Mouse (Mus musculus): ENCODE results near the gene Mus81. TPM values are rescaled to one million over a fixed set of nuclear protein-coding genes. Genes with fewer than 3 reads are reported as not detected.

The Mus81 gene
- 10 to 100 TPM; 34.2 to 40.9 TPM for total RNA-seq (2021)
- long read RNA-seq, transcript Mus81-202 (16 exons, 2,067 nt), result major isoform, 10 of 20 reads
- long read RNA-seq, partial matches to known transcripts, result 1 of 20 reads
- long read RNA-seq, other reads (novel, unspliced or antisense), result 9 of 20 reads

DNA sequence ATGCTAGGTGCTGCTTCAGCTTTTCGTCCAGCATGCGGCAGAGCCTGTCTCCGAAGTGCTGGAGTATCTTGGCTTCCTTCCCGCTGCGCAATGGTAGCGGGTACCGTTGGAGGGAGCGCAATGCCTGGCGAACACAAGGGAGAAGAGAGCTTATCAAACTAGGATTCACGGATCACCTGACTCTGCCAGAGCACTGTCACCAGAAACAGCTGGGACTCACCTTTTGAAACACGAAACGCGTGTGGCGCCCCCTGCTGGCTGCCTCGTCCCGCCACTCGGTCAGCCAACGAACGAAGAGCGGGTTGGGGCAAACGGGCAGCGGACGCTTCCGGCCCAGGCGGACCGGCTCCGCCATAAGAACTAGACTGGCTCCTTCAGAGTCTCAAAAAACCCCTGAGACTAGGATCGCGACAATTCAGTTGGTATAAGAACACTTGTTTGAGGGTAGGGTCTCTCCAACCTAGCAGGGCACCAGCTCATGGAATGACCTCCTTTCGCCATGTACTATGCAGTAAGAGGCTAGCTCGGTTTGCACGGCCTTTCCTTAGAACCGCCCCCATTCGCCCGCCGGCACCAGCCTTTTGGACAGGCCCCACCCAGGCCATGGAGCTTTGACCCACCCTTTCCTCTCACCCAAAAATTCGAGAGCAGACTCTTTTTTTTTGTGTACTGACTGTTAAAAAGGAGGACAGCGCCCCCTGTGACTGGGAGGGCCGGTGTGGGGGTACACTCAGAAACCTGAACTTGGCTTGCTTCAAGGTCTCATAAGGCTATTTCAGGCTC, at the start of gene Mus81:
Mus81 (minus strand) TSS at position 635 of the 783 bp plus-strand sequence.
- DNase-seq (ENCODE audit: low spot score in 2 of 2), result peak; percentile 94 to 97

DNA sequence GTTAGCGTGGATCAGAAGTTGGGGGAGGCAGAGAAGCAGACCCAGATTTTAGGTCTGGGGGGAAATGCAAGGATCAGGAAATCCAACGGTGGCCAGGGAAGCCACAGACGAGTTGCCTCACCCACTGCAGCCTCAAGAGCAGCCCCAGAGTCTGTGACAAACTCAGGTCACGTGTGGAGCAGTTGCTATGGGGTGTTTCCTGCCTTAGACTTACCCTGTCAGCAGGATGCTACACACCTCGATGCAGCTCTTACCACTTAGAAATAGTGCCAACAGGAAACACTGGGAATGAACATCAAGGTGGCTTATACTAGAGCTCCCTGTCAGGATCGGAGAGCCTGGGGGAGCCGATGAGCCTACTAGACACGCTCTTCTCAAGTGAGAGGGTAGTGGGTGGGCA, 44.3 kb upstream of the Mus81 start:
- no peak for DNase-seq (ENCODE audit: low spot score in 2 of 2)

DNA sequence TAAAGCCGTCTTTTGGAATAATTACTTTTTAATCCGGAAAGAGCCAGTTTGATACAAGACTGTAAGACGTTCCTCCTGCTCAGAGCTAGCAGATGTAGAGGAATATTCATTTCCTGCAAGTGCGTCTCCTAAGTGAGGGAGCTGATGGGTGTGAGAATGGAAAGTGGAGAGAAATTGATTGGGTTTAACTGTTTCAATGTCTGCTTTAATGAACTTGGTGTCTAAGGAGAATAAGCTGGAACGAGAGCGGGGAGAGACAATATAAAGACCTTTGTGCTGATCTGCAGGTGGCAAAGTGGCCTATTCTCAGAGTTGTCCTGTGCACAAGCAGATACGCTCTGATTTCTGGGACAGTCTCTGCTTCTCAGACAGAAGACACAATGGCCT, 41.9 kb upstream of the Mus81 start:
- DNase-seq (ENCODE audit: low spot score in 2 of 2), result no peak

DNA sequence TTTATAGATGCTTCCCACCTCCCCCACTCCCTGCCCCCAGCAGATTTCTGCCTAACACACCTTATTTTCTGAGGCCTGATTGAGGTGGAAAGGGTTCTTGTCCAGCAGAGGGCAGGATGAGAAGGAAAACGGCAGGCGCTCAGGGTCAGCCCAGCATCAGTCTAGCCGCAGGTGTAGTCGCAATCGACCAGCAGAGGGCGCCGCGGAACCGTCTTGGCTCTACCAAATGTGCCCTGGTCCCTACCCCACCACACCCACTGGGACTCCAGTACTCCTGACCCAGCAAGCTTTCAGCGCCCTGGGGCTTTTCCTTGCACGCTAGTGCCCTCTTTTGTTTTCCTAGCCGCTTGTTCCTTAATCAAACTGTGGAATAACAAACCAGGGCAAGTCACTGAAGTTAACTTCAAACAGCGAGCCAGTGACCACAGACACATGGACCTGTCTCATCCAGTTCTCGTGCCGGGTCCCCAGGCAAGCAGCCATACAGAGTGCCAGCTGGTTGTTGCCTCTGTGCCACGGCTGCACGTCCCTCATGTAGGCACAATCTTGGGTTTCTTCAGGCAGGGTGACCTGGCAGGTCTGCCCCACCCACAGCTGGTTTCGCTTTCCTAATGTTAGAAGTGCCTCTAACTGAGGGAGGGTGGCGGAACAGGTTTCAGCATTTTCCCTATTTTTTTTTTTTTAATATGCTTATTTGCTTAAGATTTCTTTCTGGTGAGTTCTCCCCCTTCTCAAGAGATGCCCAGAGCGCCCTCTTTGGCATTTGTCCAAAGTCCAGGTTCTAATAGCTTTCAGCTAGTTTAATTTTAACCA, 41.3 kb upstream of the Mus81 start:
- DNase-seq (ENCODE audit: low spot score in 2 of 2), result peak; percentile 96

DNA sequence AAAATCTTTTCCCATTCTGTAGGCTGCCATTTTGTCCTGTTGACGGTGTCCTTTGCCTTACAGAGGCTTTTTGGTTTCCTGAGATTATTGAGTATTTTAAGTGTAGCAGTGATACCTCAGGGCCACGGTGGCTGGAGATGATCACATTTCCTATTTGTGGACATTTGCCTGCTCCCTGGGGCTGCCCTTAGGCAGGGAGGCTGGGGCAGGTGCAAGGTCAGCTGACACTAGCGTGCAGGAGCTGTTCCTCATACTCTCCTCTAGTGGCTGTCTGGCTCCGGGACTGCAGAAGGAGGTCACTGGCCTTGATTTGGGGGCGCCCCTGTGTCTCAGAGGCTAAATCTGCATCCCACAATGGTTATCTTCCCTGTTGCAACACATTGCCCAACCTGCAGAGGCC, 37.0 kb upstream of the Mus81 start:
- DNase-seq (ENCODE audit: low spot score in 2 of 2), result no peak

DNA sequence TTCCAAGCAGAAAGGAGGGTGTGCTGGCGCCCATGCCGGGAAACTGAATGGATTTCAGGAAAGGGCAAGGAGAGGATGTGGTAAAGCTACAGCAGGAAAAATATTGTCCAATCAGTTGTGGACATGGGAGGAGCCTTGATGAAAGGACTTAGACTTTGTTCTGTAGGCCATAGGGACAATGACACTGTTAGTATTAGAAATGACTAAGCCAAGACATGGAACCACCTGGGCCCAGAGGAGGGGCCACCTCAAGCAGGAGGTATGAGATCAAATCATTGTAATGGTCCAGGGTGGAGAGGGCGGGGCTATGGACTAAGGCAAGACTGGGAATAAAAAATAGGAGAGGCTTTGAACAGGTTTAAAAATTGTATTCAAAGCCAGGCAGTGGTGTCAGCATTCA, 30.5 kb upstream of the Mus81 start:
- no peak for DNase-seq (ENCODE audit: low spot score in 2 of 2)

DNA sequence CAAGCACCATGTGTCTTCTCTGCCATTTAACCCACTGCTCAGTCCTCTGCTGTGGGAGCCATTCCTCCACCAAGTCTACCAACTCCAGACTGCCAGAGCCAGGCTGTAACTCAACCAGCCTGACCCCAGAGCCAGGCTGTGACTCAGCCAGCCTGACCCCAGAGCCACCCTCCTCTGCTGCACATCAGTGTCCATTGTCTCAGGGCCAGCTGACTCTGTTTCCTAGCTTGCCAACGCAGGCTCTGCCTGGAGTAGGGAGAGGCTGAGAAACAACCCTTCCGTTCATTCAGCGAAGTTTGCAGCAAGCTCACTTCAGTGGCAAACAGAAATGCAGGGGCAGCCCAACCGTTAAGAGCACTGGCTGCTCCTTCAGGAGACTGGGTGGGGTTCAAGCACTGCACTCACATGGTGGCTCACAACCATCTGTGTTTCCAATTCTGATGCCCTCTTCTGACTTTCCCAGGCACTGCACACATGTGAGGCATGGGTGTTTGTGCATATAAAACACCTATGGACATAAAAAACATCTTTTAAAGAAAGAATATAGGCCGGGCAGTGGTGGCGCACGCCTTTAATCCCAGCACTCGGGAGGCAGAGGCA, 28.8 kb upstream of the Mus81 start:
- no peak for DNase-seq (ENCODE audit: low spot score in 2 of 2)

DNA sequence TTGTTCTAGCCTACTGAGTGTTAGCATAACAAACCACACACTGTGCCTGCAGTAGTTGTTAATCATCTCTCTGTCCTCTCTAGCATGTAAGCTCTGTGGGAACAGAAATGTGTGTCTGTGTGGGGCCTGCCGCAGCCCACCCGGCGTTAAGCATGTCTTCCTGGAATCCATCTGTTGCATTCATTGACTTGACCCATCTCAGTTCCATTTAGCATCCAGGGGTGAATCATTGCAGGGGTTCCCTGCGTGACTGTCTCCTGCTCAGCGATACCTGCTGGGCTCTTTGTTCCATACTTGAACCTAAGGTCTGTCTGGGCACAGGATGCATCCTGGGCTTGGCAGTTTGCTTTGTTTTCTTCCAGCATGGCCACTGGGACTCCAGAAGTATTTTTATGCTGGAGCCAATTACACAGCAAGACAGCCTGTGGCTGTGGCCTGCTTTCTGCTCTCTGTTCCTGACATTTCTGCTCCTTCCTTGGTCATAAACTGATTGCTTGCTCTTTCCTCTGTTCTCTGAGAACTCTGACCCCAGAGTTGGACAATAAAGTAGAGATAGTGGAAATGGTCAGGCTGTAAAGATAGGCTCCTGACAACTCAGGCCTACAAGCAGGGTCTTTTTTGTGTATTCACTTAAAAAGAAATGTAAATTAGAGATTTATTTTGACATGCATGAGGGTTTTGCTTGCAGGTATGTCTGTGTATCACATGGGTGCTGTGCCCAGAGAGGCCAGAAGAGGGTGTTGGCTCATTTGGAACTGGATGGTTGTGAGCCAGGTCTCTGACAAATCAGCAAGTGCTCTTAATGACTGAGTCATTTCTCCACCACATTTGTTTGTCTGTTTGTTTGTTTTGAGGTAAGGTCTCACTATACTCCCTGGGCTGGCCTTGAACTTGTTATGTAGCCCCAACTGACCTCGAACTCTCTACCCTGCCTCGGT, 27.9 kb upstream of the Mus81 start:
- DNase-seq (ENCODE audit: low spot score in 2 of 2), result no peak

DNA sequence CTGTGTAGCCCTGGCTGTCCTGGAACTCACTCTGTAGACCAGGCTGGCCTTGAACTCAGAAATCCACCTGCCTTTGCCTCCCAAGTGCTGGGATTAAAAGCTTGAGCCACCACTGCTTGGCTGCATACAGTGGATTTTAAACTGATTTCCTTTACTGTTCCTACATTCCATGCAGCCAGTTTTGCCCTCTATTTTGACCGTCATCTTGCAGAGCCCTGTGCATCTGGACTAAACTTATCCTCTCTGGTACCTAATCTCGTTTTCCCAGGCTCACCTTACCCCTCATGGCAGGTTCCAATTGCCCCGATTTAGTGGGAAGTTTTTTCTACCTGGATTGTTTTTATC, 24.8 kb upstream of the Mus81 start:
- no peak for DNase-seq (ENCODE audit: low spot score in 2 of 2)

DNA sequence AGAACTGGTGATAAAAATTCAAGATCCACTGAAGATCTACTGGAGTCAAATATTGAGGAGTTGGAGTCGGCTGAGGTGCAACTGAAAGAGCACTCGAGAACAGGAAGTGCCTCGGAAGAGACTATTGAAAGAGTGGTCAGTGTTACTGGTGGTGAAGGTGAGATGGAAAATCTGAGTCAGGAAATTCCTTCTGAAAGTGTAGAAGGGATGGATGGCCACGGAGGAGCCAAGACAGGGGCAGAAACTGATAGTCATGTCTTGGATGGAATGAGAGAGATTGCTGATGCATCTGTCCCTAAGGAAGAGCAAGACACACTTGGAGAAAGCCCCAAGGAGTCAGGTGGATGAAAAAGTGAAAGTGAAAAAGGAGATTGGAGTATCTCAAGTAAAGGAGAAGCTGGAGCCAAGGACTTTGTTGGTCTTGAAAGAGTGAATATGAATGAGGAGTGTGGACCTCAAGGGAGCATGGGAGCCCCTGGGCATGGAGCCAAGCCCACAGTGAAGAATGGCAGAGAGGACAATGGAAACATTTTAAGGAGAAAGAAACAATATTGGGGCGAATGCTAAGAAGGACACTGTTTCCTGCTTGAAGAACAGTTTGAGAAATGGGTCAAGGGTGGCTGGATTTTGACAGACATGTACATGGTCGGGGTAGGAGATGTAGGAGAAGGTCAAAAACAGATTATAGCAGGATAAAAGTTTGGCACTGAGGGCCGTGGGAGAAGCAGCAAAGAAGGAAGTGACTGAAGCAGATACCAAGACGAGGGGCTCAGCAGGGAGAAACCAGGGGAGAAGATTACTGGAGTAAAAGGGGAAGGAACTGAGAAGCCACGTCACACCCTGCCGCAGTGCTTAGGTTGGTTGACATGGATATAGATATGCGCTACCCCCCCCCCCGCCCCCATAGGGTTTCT, 24.1 kb upstream of the Mus81 start:
- DNase-seq (ENCODE audit: low spot score in 2 of 2), result peak in 1 of 2 experiments; percentile 17

DNA sequence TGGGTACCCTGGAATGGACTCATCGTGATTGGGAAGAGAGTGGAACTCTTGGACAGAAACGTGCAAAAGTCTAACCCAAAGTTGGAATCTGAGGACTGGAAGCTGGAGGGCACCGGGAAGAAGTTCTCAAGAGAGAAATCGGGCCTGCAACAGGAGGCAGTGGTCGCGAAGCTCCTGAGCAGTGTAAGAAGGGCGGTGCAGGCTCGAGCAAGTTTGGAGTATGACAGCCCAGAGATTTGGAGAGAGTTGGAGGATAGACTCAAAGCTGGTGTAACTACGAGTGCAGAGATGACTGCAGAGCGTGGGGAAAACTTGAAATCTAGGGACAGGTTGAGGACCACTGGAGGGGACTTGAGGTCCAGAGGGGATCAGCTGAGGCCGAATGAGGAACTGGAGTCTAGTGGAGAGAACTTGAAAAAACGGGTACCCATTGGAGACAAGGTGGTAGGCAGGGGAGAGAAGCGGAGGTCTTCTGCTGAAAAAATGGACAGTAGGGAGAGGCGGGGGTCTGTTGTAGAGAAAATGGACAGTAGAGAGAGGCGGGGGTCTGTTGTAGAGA, 23.0 kb upstream of the Mus81 start:
- no peak for DNase-seq (ENCODE audit: low spot score in 2 of 2)

DNA sequence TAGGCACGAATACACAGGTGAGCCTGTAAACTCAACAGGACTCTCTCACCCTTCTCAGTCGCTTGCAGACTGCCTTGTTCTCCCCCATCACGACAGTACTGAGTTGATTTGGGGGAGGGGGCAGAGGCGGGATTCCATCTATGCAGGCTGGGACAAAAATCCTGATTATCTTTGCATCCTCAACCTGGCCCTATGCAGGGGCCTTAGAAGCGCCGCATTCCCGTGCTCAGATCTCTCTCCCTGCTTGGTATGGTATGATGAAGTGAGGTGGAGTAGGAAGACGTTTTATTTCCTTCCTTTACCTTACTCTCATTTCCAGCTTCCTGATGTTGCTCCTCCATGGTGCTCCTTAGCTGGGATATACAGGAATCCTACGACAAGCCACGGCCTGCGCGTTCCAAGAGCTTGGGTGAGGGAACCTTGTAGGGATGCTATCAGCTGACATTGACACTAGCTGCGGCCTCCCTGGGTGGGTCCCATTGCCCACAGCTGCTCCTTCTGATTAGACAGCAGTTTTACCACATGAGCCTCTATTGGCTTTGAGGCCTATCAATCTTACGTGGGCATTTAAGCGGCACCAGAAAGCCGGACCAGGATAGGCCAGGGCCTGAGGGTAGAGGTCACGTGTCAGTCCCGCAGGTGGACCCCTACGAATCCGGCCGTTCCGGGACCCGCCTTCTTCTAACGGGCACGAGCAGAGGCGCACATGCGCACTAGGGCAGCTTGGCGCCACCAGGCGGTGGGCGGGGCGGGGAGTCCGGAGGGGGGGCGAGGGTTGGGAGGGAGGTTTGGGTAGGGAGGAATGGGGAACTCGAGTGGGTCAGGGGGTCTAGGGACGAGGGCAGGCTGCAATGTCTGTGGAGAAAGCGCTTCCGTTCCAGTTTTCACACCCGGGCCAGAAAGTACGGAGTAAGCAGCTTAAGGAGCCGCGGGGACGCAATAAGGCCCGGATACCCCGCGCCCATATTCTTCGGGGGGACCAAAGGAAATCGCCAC, 22.1 kb upstream of the Mus81 start, which contains the start of gene Snx32:
Snx32 (minus strand) TSS at position 508 of the 996 bp plus-strand sequence.
- peak; percentile 95 to 97 for DNase-seq (ENCODE audit: low spot score in 2 of 2)

DNA sequence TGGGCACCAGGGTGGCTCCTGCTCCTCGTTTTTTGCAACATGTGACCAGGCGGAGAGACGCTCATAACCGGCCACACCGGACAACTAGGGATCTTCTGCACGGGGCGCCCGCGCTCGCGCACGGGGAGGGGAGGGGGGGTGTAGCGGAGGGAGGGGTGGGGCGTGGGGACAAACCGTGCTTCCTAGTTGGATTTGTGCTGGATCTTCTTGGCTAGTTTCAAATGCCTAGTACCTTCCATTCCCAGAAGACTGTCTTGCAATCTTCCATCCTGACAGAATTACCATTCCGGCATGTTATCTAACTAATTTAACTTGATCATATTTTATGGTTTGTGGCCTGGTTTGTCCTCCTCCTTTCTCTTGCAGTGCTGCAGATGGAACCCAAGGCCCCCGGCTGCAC, 15.5 kb upstream of the Mus81 start, which contains the start of gene 1700020D05Rik:
1700020D05Rik (minus strand) TSS at position 101 of the 400 bp plus-strand sequence.
- DNase-seq (ENCODE audit: low spot score in 2 of 2), result no peak

DNA sequence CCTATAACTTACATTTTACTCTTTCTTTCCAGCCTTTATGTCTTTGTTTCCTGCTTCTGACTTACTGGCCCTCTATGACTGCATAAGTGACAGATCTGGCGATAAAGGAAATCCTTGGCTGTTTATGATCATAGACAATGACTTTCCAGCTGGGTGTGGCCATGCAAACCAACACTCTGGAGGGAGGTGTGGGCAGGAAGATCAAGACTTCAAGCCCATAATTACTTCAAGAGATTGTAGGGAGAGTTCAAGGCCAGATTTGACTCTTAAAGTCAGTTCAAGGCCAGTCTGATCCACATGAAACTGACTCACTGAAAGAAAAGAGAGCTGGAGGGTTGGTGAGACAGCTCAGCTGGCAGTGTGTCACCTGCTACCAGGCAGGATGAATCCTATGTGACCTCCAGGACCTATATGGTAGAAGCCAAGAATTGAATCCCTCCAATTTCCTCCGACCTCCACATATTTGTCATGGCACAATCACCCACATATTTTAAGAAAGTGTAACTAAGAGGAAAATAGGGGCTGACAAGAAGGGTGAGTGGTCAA, 12.2 kb upstream of the Mus81 start:
- DNase-seq (ENCODE audit: low spot score in 2 of 2), result no peak

DNA sequence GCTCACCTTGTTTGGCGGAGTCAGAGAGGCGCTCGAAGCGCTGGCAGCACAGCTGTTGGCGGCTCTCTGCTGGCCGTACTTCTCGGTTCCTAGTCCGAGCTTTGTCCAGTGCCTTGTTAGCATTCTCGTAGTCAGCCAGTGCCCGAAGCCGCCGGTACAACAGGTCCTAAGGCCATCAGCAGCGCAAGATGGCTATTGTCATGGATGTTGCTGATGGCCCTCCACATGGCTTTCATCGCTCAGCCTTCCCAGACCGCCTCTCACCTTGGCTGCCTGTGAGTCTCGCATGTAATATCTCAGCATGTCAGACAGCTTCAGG, 7.8 kb upstream of the Mus81 start:
- no peak for DNase-seq (ENCODE audit: low spot score in 2 of 2)

DNA sequence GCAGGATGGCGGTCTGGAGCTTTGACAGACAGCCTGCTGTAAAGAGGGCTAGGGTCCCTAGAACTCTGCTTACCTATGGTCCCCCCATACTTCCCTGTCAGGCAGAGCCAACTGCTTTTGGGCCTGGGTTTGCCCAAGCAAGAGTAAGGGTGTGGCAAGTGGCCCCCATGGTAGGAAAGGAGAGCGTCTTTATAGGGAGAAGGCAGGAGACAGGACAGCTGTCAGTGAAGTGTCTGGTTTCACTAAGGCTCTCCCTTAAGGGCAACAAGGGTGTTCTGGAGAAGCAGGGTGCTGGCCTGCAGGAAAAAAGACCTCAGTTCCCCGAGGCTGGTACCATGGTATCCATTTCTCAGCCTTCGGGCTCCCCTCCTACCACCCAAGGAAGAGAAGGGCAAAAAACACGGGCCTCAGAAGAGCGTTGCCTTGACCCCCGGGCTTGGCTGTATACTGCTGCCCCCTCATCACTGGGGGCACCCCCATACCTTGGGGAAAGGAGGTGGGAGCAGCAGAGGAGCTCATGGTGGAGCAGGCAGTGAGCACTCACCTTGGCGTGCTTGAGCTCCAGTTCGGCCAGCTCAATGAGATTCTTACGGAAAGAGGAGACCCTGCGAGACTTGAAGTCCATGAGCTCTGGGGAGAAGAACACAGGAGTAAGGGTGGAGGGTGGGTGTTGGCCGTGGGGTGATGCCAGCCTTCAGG, 7.3 kb upstream of the Mus81 start:
- DNase-seq (ENCODE audit: low spot score in 2 of 2), result no peak

DNA sequence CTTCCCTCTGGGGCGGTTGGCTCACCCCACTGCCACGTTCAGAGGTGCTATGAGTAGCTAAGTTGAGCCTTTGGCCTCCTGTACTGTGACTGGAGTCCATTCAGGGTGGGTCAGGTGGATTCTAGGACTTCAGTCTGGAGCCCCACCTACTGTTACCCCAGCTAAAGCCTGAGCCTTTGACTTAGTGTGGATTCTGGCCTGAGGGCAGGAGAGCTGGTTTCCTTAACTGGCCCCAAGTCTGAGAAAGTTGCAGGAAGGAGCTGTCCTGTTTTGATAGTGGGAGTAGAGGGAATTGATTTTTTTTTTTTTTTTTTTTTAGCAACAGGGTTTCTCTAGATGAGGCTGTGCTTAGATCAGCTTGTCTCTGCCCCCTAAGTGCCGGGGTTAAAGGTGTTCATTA, 6.1 kb upstream of the Mus81 start:
- DNase-seq (ENCODE audit: low spot score in 2 of 2), result no peak

All from layer of hippocampus, postnatal 10 days (tissue).